Mouse (Mus musculus): ENCODE results near the gene Slc4a7. TPM values are rescaled to one million over a fixed set of nuclear protein-coding genes. Genes with fewer than 3 reads are reported as not detected.
A peak's percentile ranks its signal among the peaks of the same experiment; 100 is the strongest.
"Not testable (repeated sequence)": the region's sequence is repeated elsewhere in the genome, so short reads cannot be mapped to it uniquely, and the experiment has no call there.

The Slc4a7 gene
- total RNA-seq, 2 experiments from 2014 or later = 18.5 to 19.3 TPM

GRCm38 (mm10) chr14:14786979-14787378, 84.9 kb downstream of the Slc4a7 start:
- intact Hi-C loops (cut with DNase I) = no loop called here
- DNase-seq (ENCODE audit: low spot score in 2 of 2) = no peak

- intact Hi-C loops (cut with DNase I) = no loop called here
Measured at GRCm38 (mm10) chr14:14789840-14790470, 87.9 kb downstream of the Slc4a7 start.

GRCm38 (mm10) chr14:14799861-14800260, 97.8 kb downstream of the Slc4a7 start:
- intact Hi-C loops (cut with DNase I) = no loop called here
- DNase-seq (ENCODE audit: low spot score in 2 of 2) = no peak

More at GRCm38 (mm10) chr14:14789840-14790470, 87.9 kb downstream of the Slc4a7 start:
- no peak for DNase-seq (ENCODE audit: low spot score in 2 of 2)

- DNase-seq (ENCODE audit: low spot score in 2 of 2) = no peak
- intact Hi-C loops (cut with DNase I) = no loop called here
Measured at GRCm38 (mm10) chr14:14800332-14800731, 98.3 kb downstream of the Slc4a7 start.

- intact Hi-C loops (cut with DNase I) = no loop called here
- DNase-seq (ENCODE audit: low spot score in 2 of 2) = no peak
Measured at GRCm38 (mm10) chr14:14800810-14801209, 98.7 kb downstream of the Slc4a7 start.

- intact Hi-C loops (cut with DNase I) = not testable (repeated sequence)
Measured at GRCm38 (mm10) chr14:14803115-14803514, 101.0 kb downstream of the Slc4a7 start, which contains the start of gene Nek10. Gene Nek10, plus strand, starts transcription at chr14:14803415.

GRCm38 (mm10) chr14:14803921-14804517, 101.9 kb downstream of the Slc4a7 start:
- peak; percentile 39 to 57 for DNase-seq (ENCODE audit: low spot score in 2 of 2)
- intact Hi-C loops (cut with DNase I) = no loop called here

More at GRCm38 (mm10) chr14:14803115-14803514, 101.0 kb downstream of the Slc4a7 start, which contains the start of gene Nek10:
- not testable (repeated sequence) for DNase-seq (ENCODE audit: low spot score in 2 of 2)

GRCm38 (mm10) chr14:14804518-14805212, 102.6 kb downstream of the Slc4a7 start:
- intact Hi-C loops (cut with DNase I) = no loop called here
- no peak for DNase-seq (ENCODE audit: low spot score in 2 of 2)

- intact Hi-C loops (cut with DNase I) = no loop called here
- peak; percentile 29 to 39 for DNase-seq (ENCODE audit: low spot score in 2 of 2)
Measured at GRCm38 (mm10) chr14:14832520-14833240, 130.6 kb downstream of the Slc4a7 start.

GRCm38 (mm10) chr14:14833498-14833897, 131.4 kb downstream of the Slc4a7 start:
- intact Hi-C loops (cut with DNase I) = no loop called here
- DNase-seq (ENCODE audit: low spot score in 2 of 2) = no peak

GRCm38 (mm10) chr14:14834266-14834665, 132.2 kb downstream of the Slc4a7 start:
- intact Hi-C loops (cut with DNase I) = no loop called here
- DNase-seq (ENCODE audit: low spot score in 2 of 2) = peak in 1 of 2 experiments; percentile 54

- no peak for DNase-seq (ENCODE audit: low spot score in 2 of 2)
- intact Hi-C loops (cut with DNase I) = no loop called here
Measured at GRCm38 (mm10) chr14:14837627-14838026, 135.5 kb downstream of the Slc4a7 start.

GRCm38 (mm10) chr14:14838109-14838508, 136.0 kb downstream of the Slc4a7 start:
- intact Hi-C loops (cut with DNase I) = no loop called here
- DNase-seq (ENCODE audit: low spot score in 2 of 2) = no peak

GRCm38 (mm10) chr14:14842734-14843530, 140.9 kb downstream of the Slc4a7 start:
- no peak for DNase-seq (ENCODE audit: low spot score in 2 of 2)
- intact Hi-C loops (cut with DNase I) = no loop called here

Other genes starting within 250 kb of the Slc4a7 start
- gene Nek10, start 101.1 kb downstream of the Slc4a7 start, total RNA-seq (2021) = 1 to 10 TPM; 1.9 to 2.1 TPM

Measured in left cerebral cortex, postnatal 25 days (tissue).